Mouse (Mus musculus) CH12.LX (cell line): ENCODE measurements around the gene Tm4sf1. TPM values are rescaled to one million over a fixed set of nuclear protein-coding genes. Genes with fewer than 3 reads are reported as not detected.

ENCODE experiments used
- DNase-seq: peaks from one replicate; pipeline ENCODE4 v3.0.0-alpha.2; 2013; ENCODE audit errors: extremely low read depth
- H3K27ac ChIP-seq: 2 replicates; pipeline ENCODE4 v1.5.1; 2012; ENCODE audit warnings: low read depth, mild to moderate bottlenecking, control low read depth, moderate library complexity; ENCODE audit not compliant: insufficient read depth
- H3K27me3 ChIP-seq: replicated peaks from 2 replicates; pipeline ENCODE3; 2012; ENCODE audit warnings: inconsistent platforms
- H3K36me3 ChIP-seq, 2 experiments: replicated peaks in 1 of 2; 2 replicates each; pipeline versions ENCODE3 to v1.6.1; 2012; ENCODE audit warnings: inconsistent platforms in 1 of 2, low read length in 1 of 2, mild to moderate bottlenecking in 1 of 2, mixed read lengths in 1 of 2, moderate library complexity in 1 of 2; ENCODE audit not compliant: control insufficient read depth in 1 of 2, insufficient read depth in 1 of 2
- H3K4me1 ChIP-seq, 2 experiments: 2 replicates each; pipeline ENCODE4 v1.6.1; 2012; ENCODE audit warnings: inconsistent platforms in 1 of 2, moderate library complexity in 1 of 2; ENCODE audit not compliant: insufficient read depth in 2 of 2, control insufficient read depth in 1 of 2
- H3K4me2 ChIP-seq: 2 replicates; pipeline ENCODE4 v1.6.1; 2012; ENCODE audit warnings: low read depth, mild to moderate bottlenecking, control low read depth; ENCODE audit not compliant: poor library complexity, insufficient read depth, severe bottlenecking
- H3K4me3 ChIP-seq, 3 experiments: fragments of 150-350 bp in 1 of 3; sonication (generic) in 1 of 3; replicated peaks in 1 of 3; 2 replicates each; pipeline versions ENCODE3 to v1.5.1; 2011 to 2012; ENCODE audit warnings: low read depth in 2 of 3, low read length in 2 of 3, mild to moderate bottlenecking in 2 of 3, moderate library complexity in 2 of 3, control low read depth in 1 of 3, improper control_type of control experiment in 1 of 3, inconsistent platforms in 1 of 3, mixed read lengths in 1 of 3; ENCODE audit not compliant: poor library complexity in 1 of 3
- H3K79me2 ChIP-seq: replicated peaks from 2 replicates; pipeline ENCODE4 v1.6.1; 2012; ENCODE audit warnings: mild to moderate bottlenecking, moderate library complexity; ENCODE audit not compliant: control insufficient read depth, poor library complexity, insufficient read depth, severe bottlenecking; ENCODE audit errors: extremely low read depth
- H3K9ac ChIP-seq: 2 replicates; pipeline ENCODE4 v1.6.1; 2012; ENCODE audit warnings: low read depth, mild to moderate bottlenecking, control low read depth, moderate library complexity; ENCODE audit not compliant: insufficient read depth
- H3K9me3 ChIP-seq: replicated peaks from 2 replicates; pipeline ENCODE3; 2012; ENCODE audit warnings: low read length, inconsistent platforms, mixed read lengths
- CHD1 ChIP-seq: IDR thresholded peaks from 2 replicates; pipeline ENCODE4 v1.6.1; 2012; ENCODE audit warnings: low read depth, low read length, improper control_type of control experiment, inconsistent platforms
- EP300 ChIP-seq: IDR thresholded peaks from 2 replicates; pipeline ENCODE4 v1.6.1; 2011; ENCODE audit warnings: low read length, improper control_type of control experiment
- HCFC1 ChIP-seq: IDR thresholded peaks from 2 replicates; pipeline ENCODE4 v1.6.1; 2012; ENCODE audit warnings: low read depth, mild to moderate bottlenecking, inconsistent platforms, low read length, improper control_type of control experiment
- IRF4 ChIP-seq: IDR thresholded peaks from 2 replicates; pipeline ENCODE4 v1.6.1; 2014; ENCODE audit warnings: low read depth, mild to moderate bottlenecking, inconsistent platforms, low read length, improper control_type of control experiment
- JUN ChIP-seq: IDR thresholded peaks from 2 replicates; pipeline ENCODE4 v1.6.1; 2011; ENCODE audit warnings: low read depth, mild to moderate bottlenecking, low read length, improper control_type of control experiment, moderate library complexity; ENCODE audit not compliant: insufficient read depth
- MEF2A ChIP-seq: IDR thresholded peaks from 2 replicates; pipeline ENCODE4 v1.6.1; 2014; ENCODE audit warnings: low read depth, mild to moderate bottlenecking, inconsistent platforms, low read length, improper control_type of control experiment, borderline replicate concordance
- MXI1 ChIP-seq: IDR thresholded peaks from 2 replicates; pipeline ENCODE4 v1.6.1; 2011; ENCODE audit warnings: mild to moderate bottlenecking, low read depth, low read length, improper control_type of control experiment
- NELFE ChIP-seq: IDR thresholded peaks from 2 replicates; pipeline ENCODE4 v1.6.1; 2011; ENCODE audit warnings: low read depth, low read length, improper control_type of control experiment
- PAX5 ChIP-seq: IDR thresholded peaks from 2 replicates; pipeline ENCODE4 v1.6.1; 2012; ENCODE audit warnings: low read length, inconsistent platforms, mixed read lengths
- POLR2A ChIP-seq: IDR thresholded peaks from 2 replicates; pipeline ENCODE4 v1.6.1; 2011; ENCODE audit warnings: low read depth, mild to moderate bottlenecking, improper control_type of control experiment, low read length
- POLR2AphosphoS2 ChIP-seq: IDR thresholded peaks from 2 replicates; pipeline ENCODE4 v1.6.1; 2011; ENCODE audit warnings: low read depth, low read length, improper control_type of control experiment
- SIN3A ChIP-seq: IDR thresholded peaks from 2 replicates; pipeline ENCODE4 v1.6.1; 2012; ENCODE audit warnings: low read length, improper control_type of control experiment, inconsistent platforms
- TCF12 ChIP-seq: IDR thresholded peaks from 2 replicates; pipeline ENCODE4 v1.6.1; 2014; ENCODE audit warnings: low read depth, mild to moderate bottlenecking, inconsistent platforms, low read length, improper control_type of control experiment
- UBTF ChIP-seq: IDR thresholded peaks from 2 replicates; pipeline ENCODE4 v1.6.1; 2012; ENCODE audit warnings: low read depth, mild to moderate bottlenecking, inconsistent platforms, low read length, improper control_type of control experiment, moderate library complexity
- USF2 ChIP-seq: conservative IDR thresholded peaks from 2 replicates; pipeline ENCODE4 v1.6.1; 2011; ENCODE audit warnings: low read depth, low read length, improper control_type of control experiment
- dilution Hi-C: fragments of 300-500 bp; cut with MboI; formaldehyde crosslinking; loops from 2 replicates; pipeline ENCODE4 v1.14.3; 2020; ENCODE audit warnings: low sequenced_read_pairs; ENCODE audit not compliant: extremely low pct_unique_long_range_greater_than_20kb, extremely low pct_ligation_motif_present
- in situ Hi-C: fragments of 300-500 bp; cut with MboI; formaldehyde crosslinking; loops from 3 replicates; pipeline ENCODE4 v1.14.3; 2019; ENCODE audit warnings: low sequenced_read_pairs, low pct_ligation_motif_present, low pct_unique_long_range_greater_than_20kb, mixed read lengths
- polyA plus RNA-seq: library from polyadenylated mRNA; unstranded; fragments of >175 nt; gene quantifications from 2 replicates; pipeline ENCODE4 v1.2.1, GENCODE M21; 2012; ENCODE audit warnings: low read depth; ENCODE audit not compliant: insufficient read length
- total RNA-seq, 2 experiments: library from RNA; depleted of rRNA; stranded (reverse); fragments of 300-350 nt in 1 of 2; fragments of >200 nt in 1 of 2; gene quantifications; 2 replicates each; pipeline ENCODE4 v1.2.3; 2012 to 2014

Tm4sf1 gene
- total and polyA plus RNA-seq, 3 experiments, result not detected

DNA sequence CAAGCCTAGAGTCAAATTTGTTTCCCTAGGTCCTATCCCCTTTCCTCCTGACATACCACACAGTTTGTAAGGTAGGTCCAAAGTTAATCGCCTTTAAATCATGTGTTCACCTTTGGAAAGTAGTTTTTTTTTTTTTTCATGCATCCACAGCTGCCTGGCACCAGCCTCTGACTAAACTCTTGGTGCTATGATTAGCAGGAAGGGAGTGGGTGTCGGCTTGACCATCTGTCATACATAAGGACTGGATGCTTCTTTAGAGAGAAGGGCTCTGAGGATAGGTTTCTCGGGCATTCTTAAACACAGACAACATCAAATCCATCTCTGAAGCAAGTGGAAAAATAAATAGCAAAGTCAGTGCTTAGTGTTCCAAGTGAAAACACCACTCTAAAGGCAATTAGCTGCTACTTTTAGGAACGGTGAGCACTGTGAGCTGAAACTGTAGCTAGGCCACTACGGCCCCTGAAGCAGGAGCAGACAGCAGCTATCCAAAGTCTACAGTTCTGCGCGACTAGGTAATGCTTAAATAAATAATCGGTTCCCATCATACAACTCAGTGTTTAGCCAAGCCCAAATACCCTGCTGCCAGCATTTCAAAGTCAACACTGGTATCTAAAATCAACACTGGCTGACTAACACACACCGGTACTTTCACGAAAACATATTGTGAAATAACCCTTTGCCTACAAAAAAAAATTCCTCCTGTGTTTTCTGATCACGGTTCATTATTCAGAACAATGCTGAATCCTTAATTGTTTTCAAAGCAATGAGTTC lies 42.2 kb upstream of the Tm4sf1 start:
- DNase-seq, result no peak
- no peak overlapping the region for H3K4me3 ChIP-seq
- H3K9me3 ChIP-seq, result no peaks in the 10 kb centered on the region
- H3K27me3 ChIP-seq, result no peaks in the 10 kb centered on the region
- H3K4me1 ChIP-seq, result no peaks in the 10 kb centered on the region
- H3K4me2 ChIP-seq, result no peak overlapping the region
- in situ Hi-C loops, result no loop called here
- TF ChIP-seq CHD1, result no peak
- no peak overlapping the region for H3K9ac ChIP-seq
- H3K27ac ChIP-seq, result no peak overlapping the region
- dilution Hi-C loops, result no loop called here
- no peaks in the 10 kb centered on the region for H3K36me3 ChIP-seq
- H3K79me2 ChIP-seq, result no peaks in the 10 kb centered on the region

DNA sequence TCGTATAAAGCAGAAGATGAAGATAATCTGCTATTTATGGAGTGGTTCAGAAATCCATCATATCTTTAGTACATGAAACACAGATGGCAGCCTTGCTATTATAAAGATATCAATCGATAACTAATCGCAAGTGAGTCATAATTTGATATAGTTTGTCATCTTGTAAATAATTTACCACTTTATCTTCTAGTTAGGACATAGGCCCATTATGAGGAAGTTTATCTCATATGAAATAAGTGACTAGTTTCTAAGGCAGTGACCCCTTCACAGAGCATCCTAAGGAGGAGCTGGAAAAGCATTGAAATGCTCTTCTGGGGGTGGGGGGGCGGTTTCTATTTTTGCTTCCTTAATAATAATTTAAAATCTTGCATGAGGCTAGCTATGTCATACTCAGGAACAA lies 41.2 kb upstream of the Tm4sf1 start:
- dilution Hi-C loops, result no loop called here
- Histone ChIP-seq H3K79me2 (no peaks in the 10 kb centered on the region), H3K36me3 (no peaks in the 10 kb centered on the region), H3K4me2 (no peak overlapping the region), H3K4me1 (no peaks in the 10 kb centered on the region), H3K9me3 (no peaks in the 10 kb centered on the region), H3K27ac (no peak overlapping the region), H3K9ac (no peak overlapping the region), H3K27me3 (no peaks in the 10 kb centered on the region), H3K4me3 (no peak overlapping the region)
- TF ChIP-seq UBTF, result no peak
- no peak for TF ChIP-seq MEF2A
- TF ChIP-seq MXI1, result no peak
- no peak for TF ChIP-seq JUN
- no peak for TF ChIP-seq PAX5
- no peak for TF ChIP-seq POLR2A
- TF ChIP-seq IRF4, result no peak
- no peak for TF ChIP-seq SIN3A
- no peak for TF ChIP-seq CHD1
- no peak for TF ChIP-seq POLR2AphosphoS2
- TF ChIP-seq USF2, result no peak
- TF ChIP-seq TCF12, result no peak
- no peak for TF ChIP-seq EP300
- no peak for TF ChIP-seq HCFC1
- TF ChIP-seq NELFE, result no peak
- no peak for DNase-seq
- in situ Hi-C loops, result no loop called here
